Mouse (Mus musculus) hindbrain, embryonic 14.5 days (tissue): ENCODE results near the gene Cemip2. TPM values are rescaled to one million over a fixed set of nuclear protein-coding genes. Genes with fewer than 3 reads are reported as not detected.

Experiments
- ATAC-seq: fragments of 200-750 bp; cut with Nextera tagmentation; 2 replicates; pipeline ENCODE4 v1.8.0; 2017; ENCODE audit warnings: moderate number of reproducible peaks, mild to moderate bottlenecking, moderate TSS enrichment, moderate library complexity; ENCODE audit not compliant: low FRiP score
- DNase-seq: peaks from one replicate; pipeline ENCODE4 v3.0.0-alpha.2; 2015; ENCODE audit warnings: low spot score
- H3K27ac ChIP-seq: fragments of 300-500 bp; sonication (generic); 2 replicates; pipeline ENCODE4 v1.5.1; 2014; ENCODE audit warnings: mild to moderate bottlenecking, moderate library complexity
- H3K27me3 ChIP-seq: fragments of 300-500 bp; sonication (generic); 2 replicates; pipeline ENCODE4 v1.6.1; 2014; ENCODE audit warnings: mild to moderate bottlenecking, low read length, mixed read lengths; ENCODE audit not compliant: control insufficient read depth, insufficient read depth
- H3K36me3 ChIP-seq: fragments of 300-500 bp; sonication (generic); replicated peaks from 2 replicates; pipeline ENCODE4 v1.6.1; 2014; ENCODE audit not compliant: control insufficient read depth, insufficient read depth
- H3K4me1 ChIP-seq: fragments of 300-500 bp; sonication (generic); replicated peaks from 2 replicates; pipeline ENCODE4 v1.6.1; 2014; ENCODE audit warnings: antibody characterized with exemption, low read length, mixed read lengths; ENCODE audit not compliant: control insufficient read depth, insufficient read depth
- H3K4me2 ChIP-seq: fragments of 300-500 bp; sonication (generic); replicated peaks from 2 replicates; pipeline ENCODE4 v1.6.1; 2014; ENCODE audit warnings: mild to moderate bottlenecking, moderate library complexity
- H3K4me3 ChIP-seq: fragments of 300-500 bp; sonication (generic); replicated peaks from 2 replicates; pipeline ENCODE4 v1.5.1; 2014; ENCODE audit warnings: mild to moderate bottlenecking, low read length
- H3K9ac ChIP-seq: fragments of 300-500 bp; sonication (generic); 2 replicates; pipeline ENCODE4 v1.6.1; 2014
- H3K9me3 ChIP-seq: fragments of 300-500 bp; sonication (generic); 2 replicates; pipeline ENCODE4 v1.6.1; 2016; ENCODE audit warnings: low read length; ENCODE audit not compliant: control insufficient read depth
- WGBS: fragments of 180-500 bp; shearing (Covaris S2); extraction: QIAGEN DNeasy Blood & Tissue Kit; methylation state at CpG from one replicate; pipeline ENCODE4 v1.1.7; 2014; 5-methylcytosine and 5-hydroxymethylcytosine counted together
- polyA plus RNA-seq: library from polyadenylated mRNA; unstranded; fragments of >200 nt; fragmentation: Nextera tagmentation; extraction: Ambion mirVana; gene quantifications from 2 replicates; pipeline ENCODE4 v1.2.1, GENCODE M21; 2014

Cemip2 gene
- polyA plus RNA-seq, 1 experiment from 2014 or later: 26.8 TPM

GRCm38 (mm10) chr19:21798700-21799099 lies 20.6 kb downstream of the Cemip2 start:
- Histone ChIP-seq H3K4me2 (no peak overlapping the region), H3K36me3 (peaks cover 77% of the 10 kb centered on the region), H3K4me3 (no peak overlapping the region), H3K9ac (no peak overlapping the region), H3K9me3 (no peaks in the 10 kb centered on the region), H3K4me1 (peaks cover 7% of the 10 kb centered on the region), H3K27me3 (no peaks in the 10 kb centered on the region), H3K27ac (no peak overlapping the region)
- DNase-seq (no peak), ATAC-seq (no peak; the same call in 1 of the 2 replicates)
- 26% methylated on average over 3 of the region's 3 CpGs for WGBS

- ATAC-seq (no peak), DNase-seq (no peak)
- WGBS: 63% methylated on average over 13 of the region's 13 CpGs
Measured at GRCm38 (mm10) chr19:21799410-21800373, 21.6 kb downstream of the Cemip2 start.

GRCm38 (mm10) chr19:21804488-21804887 lies 26.3 kb downstream of the Cemip2 start:
- ATAC-seq: no peak
- H3K27ac ChIP-seq: no peak overlapping the region
- no peak overlapping the region for H3K9ac ChIP-seq
- no peak overlapping the region for H3K4me2 ChIP-seq
- DNase-seq: no peak
- no peaks in the 10 kb centered on the region; the same call in 1 of the 2 replicates for H3K4me1 ChIP-seq
- no peaks in the 10 kb centered on the region for H3K9me3 ChIP-seq
- peaks cover 83% of the 10 kb centered on the region for H3K36me3 ChIP-seq
- H3K4me3 ChIP-seq: no peak overlapping the region
- 90% methylated on average over 8 of the region's 8 CpGs for WGBS
- no peaks in the 10 kb centered on the region for H3K27me3 ChIP-seq

More at GRCm38 (mm10) chr19:21799410-21800373, 21.6 kb downstream of the Cemip2 start:
- Histone ChIP-seq H3K9me3 (no peaks in the 10 kb centered on the region), H3K27me3 (no peaks in the 10 kb centered on the region), H3K4me2 (no peak overlapping the region), H3K4me3 (no peak overlapping the region), H3K36me3 (peaks cover 79% of the 10 kb centered on the region), H3K27ac (peak overlapping the region; percentile 38; the same call in 1 of the 2 replicates), H3K4me1 (peaks cover 7% of the 10 kb centered on the region), H3K9ac (no peak overlapping the region)

- ATAC-seq: no peak
- 89% methylated on average over 3 of the region's 3 CpGs for WGBS
- H3K4me2 ChIP-seq: no peak overlapping the region
- no peaks in the 10 kb centered on the region for H3K9me3 ChIP-seq
- no peak overlapping the region for H3K4me3 ChIP-seq
- peaks cover 85% of the 10 kb centered on the region for H3K36me3 ChIP-seq
- H3K27me3 ChIP-seq: no peaks in the 10 kb centered on the region
- no peak overlapping the region for H3K27ac ChIP-seq
- H3K9ac ChIP-seq: no peak overlapping the region
- DNase-seq: no peak
- H3K4me1 ChIP-seq: no peaks in the 10 kb centered on the region
Measured at GRCm38 (mm10) chr19:21805305-21805704, 27.2 kb downstream of the Cemip2 start.

GRCm38 (mm10) chr19:21810135-21810534 lies 32.0 kb downstream of the Cemip2 start:
- Histone ChIP-seq H3K9me3 (no peaks in the 10 kb centered on the region), H3K4me2 (no peak overlapping the region), H3K4me3 (no peak overlapping the region), H3K36me3 (peaks cover 96% of the 10 kb centered on the region), H3K27ac (no peak overlapping the region), H3K27me3 (no peaks in the 10 kb centered on the region), H3K4me1 (no peaks in the 10 kb centered on the region), H3K9ac (no peak overlapping the region)
- ATAC-seq (no peak), DNase-seq (no peak)
- WGBS: 93% methylated on average over 5 of the region's 5 CpGs

- Histone ChIP-seq H3K4me2 (no peak overlapping the region), H3K9ac (no peak overlapping the region), H3K36me3 (peaks cover 97% of the 10 kb centered on the region), H3K9me3 (no peaks in the 10 kb centered on the region), H3K27me3 (no peaks in the 10 kb centered on the region), H3K4me1 (no peaks in the 10 kb centered on the region), H3K27ac (no peak overlapping the region), H3K4me3 (no peak overlapping the region)
- 93% methylated on average over 13 of the region's 13 CpGs for WGBS
- ATAC-seq (no peak), DNase-seq (no peak)
Measured at GRCm38 (mm10) chr19:21813560-21813959, 35.4 kb downstream of the Cemip2 start.

GRCm38 (mm10) chr19:21814433-21815020 lies 36.4 kb downstream of the Cemip2 start:
- H3K4me3 ChIP-seq: no peak overlapping the region

GRCm38 (mm10) chr19:21816260-21816659 lies 38.1 kb downstream of the Cemip2 start:
- H3K9me3 ChIP-seq: no peaks in the 10 kb centered on the region
- no peak overlapping the region for H3K4me2 ChIP-seq
- DNase-seq (no peak), ATAC-seq (no peak)
- WGBS: 85% methylated on average over 4 of the region's 4 CpGs
- no peak overlapping the region for H3K27ac ChIP-seq
- peaks cover 97% of the 10 kb centered on the region for H3K36me3 ChIP-seq
- H3K9ac ChIP-seq: no peak overlapping the region
- no peaks in the 10 kb centered on the region for H3K4me1 ChIP-seq
- H3K27me3 ChIP-seq: no peaks in the 10 kb centered on the region
- no peak overlapping the region for H3K4me3 ChIP-seq

More at GRCm38 (mm10) chr19:21814433-21815020, 36.4 kb downstream of the Cemip2 start:
- Histone ChIP-seq H3K27ac (no peak overlapping the region), H3K4me1 (no peaks in the 10 kb centered on the region), H3K4me2 (no peak overlapping the region), H3K27me3 (no peaks in the 10 kb centered on the region), H3K9ac (no peak overlapping the region), H3K36me3 (peaks cover 97% of the 10 kb centered on the region), H3K9me3 (no peaks in the 10 kb centered on the region)
- no peak for DNase-seq
- WGBS: 77% methylated on average over 8 of the region's 8 CpGs
- peak; percentile 37; the same call in 1 of the 2 replicates for ATAC-seq

- Histone ChIP-seq H3K4me3 (no peak overlapping the region), H3K4me1 (no peaks in the 10 kb centered on the region), H3K9me3 (no peaks in the 10 kb centered on the region), H3K4me2 (no peak overlapping the region), H3K27ac (no peak overlapping the region), H3K27me3 (no peaks in the 10 kb centered on the region), H3K9ac (no peak overlapping the region), H3K36me3 (peaks cover 88% of the 10 kb centered on the region)
- ATAC-seq (no peak), DNase-seq (no peak)
- 95% methylated on average over 14 of the region's 14 CpGs for WGBS
Measured at GRCm38 (mm10) chr19:21818021-21818725, 40.0 kb downstream of the Cemip2 start.
